Mouse (Mus musculus) stomach, postnatal 0 days (tissue): Measurements from ENCODE around the gene Nelfb.

ENCODE experiments used
- CTCF ChIP-seq: IDR thresholded peaks from 2 replicates; pipeline ENCODE4 v1.5.1; 2016; ENCODE audit warnings: antibody characterized with exemption, low read depth, mild to moderate bottlenecking, moderate library complexity
- EP300 ChIP-seq: optimal IDR thresholded peaks from 2 replicates; pipeline ENCODE3; 2016; ENCODE audit warnings: antibody characterized with exemption

GRCm38 (mm10) chr2:25217666-25218065 is 6.4 kb upstream of the Nelfb start:
- TF ChIP-seq EP300 (no peak), CTCF (no peak)
